Mouse (Mus musculus): Measurements from ENCODE around the gene Gm16253.

Gene Gm16253

DNA sequence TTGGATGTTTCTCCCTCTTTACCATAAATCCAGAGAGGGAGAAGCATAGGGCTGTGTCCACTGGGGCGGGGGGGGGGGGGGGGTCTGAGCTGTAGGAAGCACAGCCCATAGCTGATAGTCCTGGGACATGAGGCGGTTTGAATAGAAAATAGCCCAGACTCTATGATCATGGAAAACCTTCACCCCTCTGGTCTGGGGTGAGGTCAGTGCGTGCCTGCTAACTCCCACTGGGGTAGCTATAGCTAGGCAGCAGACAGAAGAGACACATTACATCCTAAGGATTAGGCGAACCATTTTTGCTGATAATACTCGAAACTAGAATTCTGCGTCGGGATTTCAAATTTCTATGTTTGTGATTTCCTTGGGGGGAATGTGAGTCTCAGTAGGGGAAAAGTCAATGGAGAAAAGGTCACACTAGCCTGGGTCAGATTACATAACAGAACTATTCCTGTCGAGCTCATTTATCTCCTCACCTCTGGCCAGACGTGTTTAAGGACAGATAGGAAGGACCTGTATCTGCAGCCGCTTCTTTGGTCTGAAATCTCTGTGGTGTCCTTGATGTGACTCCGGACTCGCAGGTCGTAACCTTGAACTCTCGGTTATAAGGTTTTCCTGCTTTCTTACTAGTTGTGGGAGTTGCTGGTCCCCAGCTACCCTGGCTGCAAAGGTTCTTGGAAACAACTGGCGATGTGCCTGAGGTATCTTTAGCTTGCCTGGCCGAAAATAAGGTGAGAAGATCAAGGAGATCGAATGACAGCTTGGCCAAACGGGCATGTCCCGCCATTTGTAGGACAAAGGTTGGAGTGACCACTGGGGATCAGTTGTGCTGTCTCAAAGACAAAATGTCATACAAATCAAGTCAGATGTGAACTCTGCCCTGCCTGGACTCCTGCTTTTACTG lies 2.9 kb upstream of the Gm16253 start:
- no peak for DNase-seq (ENCODE audit: low spot score in 2 of 2)

DNA sequence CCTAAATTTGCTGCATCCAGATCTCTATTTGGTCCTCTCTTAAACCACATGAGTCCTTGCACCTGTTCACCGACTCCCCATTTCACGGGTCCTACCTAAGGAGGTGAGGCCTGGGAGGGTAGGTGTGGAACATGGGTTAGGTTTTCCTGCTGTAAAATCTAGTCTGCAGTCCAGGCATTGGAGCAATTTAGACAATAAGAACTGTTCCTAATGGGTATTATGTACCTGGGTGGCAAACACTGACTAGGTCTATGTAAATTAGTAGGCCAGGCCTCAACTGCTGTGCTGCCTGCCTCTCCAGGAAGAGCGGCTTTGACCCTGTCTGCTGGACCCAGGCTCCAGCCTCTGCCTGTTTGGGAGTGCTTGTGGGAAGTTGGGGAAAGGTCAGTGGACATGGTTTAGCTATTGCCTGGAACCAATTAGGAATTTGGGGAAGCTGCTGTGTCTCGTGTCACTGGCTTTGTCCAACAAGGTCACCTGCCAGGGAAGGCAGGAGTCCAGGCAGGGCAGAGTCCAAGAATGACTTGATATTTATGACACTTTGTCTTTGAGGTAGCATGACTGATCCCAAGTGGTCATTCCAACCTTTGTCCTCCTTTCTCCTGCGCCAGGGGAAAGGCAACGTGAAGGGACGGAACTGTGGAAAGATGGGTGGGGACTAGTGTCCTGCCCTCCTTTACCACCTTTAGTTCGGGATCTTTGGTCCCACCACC lies 1.4 kb upstream of the Gm16253 start:
- DNase-seq (ENCODE audit: low spot score in 2 of 2) = no peak

DNA sequence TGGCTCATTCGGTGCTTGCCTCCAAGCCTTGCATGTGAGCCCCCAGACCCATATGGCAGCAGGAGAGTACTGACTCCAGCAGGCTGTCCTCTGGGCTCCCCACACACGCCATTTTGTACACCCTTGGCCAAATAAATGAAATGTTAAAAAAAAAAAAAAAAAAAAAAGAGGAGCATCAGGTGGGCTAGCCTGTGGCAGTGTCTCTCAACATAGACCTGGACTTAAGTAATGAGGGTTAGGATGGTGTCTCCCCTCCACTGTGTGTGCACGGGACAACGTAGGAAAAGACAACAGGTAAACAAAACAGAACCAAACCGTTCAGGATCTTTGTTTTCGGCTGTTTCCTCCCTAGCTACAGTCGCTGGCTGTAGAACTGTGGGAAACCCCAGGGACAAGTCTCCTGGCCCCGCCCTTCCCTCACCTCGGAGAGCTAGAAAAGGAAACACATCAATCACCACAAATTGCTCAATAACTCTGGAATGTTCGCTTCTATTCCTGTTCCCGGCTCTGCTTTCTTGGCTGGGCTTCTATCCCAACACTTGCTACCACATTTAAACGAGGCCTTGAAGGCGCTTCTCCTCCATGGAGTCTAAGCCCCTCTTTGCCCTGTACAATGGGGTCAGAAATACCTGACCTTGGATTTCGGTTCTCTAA lies 652 bp upstream of the Gm16253 start:
- DNase-seq (ENCODE audit: low spot score in 2 of 2) = no peak

DNA sequence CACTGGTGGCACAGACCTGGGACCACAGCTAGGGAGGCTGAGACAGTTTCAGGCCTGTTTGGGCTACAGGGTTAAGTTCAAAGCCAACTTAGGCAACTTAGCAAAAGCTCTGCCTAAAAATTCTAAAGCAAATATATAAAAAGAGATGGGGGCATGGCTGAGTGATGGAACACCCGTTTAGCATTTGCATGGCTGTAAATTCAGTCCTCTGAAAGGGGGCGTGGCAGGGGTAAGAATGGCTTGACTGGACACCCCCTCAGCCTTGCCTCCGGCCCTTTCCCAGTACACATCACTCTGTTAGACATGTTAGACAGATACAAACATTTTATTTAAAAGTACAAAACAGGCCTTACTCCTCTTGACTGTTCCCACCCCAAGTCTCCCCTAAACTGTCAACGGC lies 782 bp downstream of the Gm16253 start:
- no peak for DNase-seq (ENCODE audit: low spot score in 2 of 2)

DNA sequence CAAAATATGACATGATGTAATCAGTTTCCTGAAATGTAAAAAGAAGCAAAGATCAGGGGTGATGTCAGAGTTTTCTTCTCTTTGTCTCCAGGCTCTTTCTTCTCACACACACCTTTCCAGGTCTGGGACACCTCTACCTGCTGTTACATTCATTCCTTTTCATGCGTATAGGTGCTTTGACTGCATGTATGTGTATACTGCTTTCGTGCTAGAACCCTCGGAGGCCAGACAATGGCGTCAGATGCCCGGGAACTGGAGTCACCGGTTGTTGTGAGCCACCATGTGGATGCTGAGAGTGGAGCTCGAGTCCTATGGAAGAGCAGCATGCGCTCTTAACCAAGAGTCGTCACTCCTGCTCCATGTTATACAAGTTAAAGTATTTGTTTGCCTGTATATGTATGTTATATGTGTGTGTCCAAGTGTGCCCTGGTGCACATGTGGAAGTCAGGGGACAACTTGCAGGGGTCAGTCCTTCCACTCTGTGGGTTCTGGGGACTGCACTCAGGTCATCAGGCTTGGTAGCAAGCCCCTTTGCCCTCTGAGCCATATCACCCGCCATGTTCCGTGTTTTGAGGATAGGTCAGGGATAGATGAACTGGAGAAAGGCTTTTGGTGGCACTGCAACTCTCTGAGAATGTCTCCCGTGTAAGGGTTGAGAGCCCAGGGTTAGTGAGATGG lies 1.9 kb downstream of the Gm16253 start:
- DNase-seq (ENCODE audit: low spot score in 2 of 2) = no peak

DNA sequence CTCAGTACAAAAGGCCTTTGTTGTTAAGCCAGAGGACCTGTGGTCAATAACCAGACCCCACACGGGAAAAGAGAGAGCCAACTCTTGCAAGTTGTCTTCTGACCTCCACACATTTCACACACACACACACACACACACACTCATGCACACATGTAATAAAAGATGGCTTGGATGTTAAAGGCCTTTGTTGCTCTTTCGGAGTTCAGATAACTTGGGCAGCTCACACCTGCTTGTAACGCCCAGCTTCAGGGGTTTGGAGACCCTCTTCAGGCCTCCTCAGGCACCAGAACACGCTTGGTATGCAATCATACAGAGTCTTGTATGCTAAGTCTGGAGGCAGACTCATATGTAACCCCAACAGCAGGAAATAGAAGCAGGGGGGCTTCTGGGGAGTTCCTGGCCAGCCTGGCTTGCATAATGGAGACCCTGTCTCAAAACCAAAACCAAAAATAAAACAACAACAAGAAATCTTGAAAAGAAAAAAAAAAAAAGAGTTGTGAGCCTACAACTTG lies 2.5 kb downstream of the Gm16253 start:
- DNase-seq (ENCODE audit: low spot score in 2 of 2) = no peak

DNA sequence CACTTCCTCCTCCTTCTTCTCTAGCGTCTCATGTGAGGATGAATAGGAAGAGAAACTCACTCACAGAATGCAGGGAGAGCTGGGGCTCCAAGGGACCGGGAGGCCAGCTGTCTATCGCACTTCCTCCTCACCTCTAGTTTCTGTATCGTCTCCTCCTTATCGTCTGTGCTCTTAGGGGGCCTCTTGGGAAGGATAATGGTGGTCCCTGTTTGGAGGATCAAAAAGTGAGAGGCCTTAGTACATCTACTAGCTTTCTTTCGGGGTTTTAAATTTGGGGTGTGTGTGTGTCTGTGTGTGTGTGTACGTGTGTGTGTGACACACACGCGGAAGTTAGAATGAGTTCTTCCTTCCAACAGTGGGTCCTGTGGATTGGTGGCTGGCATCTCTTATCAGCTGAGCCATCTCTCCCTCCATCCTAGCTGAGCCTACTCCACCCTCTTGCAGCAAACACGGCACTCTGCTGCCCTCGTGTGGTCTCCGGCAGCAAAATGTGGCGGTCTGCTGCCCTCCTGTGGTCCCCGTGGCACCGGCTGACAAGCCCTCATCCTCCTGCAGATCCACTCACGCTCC lies 3.2 kb downstream of the Gm16253 start:
- peak; percentile 92 to 94 for DNase-seq (ENCODE audit: low spot score in 2 of 2)

DNA sequence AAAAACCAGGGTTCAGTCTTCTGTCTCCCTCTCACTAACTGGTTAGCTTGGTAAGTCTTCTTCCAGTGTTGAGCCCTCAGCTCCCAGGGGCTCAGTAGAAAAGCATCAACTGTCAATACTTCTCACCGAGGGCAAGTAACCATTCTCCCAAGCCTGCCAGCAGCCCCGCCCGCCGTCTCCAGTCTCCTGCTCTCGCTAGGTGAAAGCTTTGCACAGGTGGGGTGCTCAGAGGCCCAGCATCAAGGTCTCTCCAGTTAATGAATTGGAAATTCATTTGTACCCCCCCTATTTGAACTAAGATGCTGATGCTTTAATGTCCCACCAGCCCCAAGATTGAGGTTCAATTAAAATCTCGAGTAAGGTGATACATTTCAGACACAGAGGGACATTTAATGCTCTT lies 4.4 kb downstream of the Gm16253 start:
- no peak for DNase-seq (ENCODE audit: low spot score in 2 of 2)

DNA sequence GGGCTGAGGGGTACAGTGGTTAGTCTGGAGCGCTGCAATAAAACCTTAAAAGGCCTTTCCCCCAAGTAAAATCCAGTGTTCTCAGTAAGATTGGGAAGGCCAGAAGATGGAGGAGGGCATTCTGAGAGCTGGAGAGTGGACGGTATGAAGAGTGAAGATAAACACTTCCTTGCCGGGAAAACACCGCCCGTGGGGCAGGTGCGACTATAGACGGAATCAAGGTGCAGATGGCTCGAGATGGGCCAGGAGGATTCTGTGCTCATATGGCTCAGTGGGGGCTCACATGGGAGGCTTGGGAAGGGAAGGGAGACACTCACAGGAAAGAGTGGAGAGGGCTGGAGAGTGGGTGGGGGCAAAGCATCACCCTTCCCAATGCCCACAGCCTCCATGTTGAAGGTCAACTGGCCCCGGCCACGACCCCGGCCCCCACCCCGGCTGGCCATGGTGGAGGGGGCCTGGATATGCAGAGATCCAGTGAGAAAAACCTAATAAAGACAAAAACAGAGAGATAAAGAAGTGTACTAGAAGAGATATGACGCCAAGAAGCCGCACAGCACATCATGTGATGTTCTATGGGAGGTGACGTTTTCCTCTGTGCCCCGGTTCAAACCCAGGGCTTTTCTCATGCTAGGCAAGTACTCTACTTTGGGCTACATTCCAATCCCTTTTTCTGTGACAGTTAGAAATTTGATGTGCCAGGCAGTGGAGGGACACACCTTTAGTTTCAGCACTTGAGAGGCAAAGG lies 5.2 kb downstream of the Gm16253 start:
- DNase-seq (ENCODE audit: low spot score in 2 of 2) = no peak

DNA sequence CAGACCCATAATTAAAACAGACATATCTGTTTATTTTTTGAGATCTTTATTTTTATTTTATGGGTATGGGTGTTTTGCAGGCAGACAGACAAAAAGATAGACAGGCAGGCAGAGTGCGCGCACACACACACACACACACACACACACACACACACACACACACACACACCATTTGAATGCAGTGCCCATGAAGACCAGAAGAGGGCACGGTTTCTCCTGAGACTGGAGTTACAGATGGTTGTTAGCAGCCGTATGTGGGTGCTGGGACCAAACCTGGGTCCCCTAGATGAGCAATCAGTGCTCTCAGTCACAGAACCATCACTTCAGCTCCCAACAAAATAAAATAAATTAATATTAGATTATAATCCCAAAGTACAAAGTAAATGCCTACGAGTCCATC lies 6.6 kb downstream of the Gm16253 start:
- DNase-seq (ENCODE audit: low spot score in 2 of 2) = no peak

DNA sequence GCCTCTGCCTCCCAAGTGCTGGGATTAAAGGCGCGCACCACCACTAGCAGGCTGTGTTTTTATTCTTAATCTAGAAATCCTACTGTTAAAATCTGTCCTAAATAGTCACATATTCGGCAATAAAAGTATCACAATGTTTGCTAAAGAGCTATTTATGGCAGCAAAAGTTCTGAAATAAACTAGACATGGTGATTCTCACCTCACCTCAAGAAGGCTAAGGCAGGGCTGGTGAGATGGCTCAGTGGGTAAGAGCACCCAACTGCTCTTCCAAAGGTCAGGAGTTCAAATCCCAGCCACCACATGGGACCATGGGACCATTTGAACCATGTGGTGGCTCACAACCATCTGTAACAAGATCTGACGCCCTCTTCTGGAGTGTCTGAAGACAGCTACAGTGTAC lies 13.9 kb downstream of the Gm16253 start:
- DNase-seq (ENCODE audit: low spot score in 2 of 2) = no peak

DNA sequence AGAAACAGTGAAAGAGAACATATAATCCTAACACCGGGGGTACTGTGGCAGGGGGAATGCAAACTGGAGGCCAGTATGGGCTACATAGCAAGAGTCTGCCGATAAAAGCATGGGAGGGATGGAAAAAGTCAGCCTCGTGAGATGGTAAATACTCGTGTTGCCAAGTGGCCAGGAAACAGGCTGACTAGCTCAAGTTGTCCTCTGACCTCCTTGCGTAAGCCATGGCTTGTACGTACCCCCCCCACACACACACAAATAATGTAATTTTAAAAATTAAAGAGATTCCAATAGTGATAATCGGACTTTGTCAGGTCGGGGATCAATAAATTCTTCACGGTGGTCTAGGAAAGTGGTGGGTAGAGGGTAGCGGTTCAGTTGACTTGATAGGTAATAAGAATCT lies 16.6 kb downstream of the Gm16253 start:
- DNase-seq (ENCODE audit: low spot score in 2 of 2) = no peak

DNA sequence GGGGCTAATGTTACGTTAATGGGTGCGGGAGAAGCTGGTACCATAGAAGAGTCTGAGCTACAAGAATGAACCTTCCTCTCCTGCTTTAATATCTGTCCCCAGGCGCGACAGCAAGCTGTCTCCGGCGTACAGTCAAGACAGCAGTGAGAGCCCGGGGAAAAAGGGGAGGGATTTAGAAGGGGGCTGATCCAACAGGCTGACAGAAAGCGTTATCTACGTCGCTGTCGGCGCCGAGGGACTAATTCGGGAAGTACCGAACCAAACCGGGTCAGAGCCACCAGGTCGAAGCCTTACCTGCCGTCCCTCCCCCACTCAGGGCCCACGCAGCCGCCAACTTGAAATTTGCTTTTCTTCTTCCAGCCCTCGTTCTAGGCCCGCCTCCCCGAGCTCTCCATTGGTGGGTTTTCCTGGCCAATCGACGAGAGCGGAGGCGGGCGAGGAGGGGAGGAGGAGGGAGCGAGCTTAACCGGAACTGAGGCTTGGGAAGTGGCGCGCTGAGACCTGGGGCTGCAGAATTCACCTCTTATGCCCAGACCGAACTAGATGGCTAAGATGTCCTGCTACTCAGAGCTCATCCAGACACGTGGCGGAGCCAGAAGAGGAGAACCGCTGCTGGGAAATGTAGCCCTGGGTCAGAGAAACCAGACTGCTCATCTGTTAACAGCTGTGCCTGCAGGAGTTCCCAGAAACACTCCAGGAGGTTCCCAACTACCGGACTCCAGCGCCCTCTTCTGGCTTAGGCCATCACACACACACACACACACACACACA lies 17.2 kb downstream of the Gm16253 start, which contains the start of gene Polr3gl:
Gene Polr3gl (minus strand): TSS at position 392 of the 771 bp plus-strand sequence.
- peak; percentile 95 for DNase-seq (ENCODE audit: low spot score in 2 of 2)

DNA sequence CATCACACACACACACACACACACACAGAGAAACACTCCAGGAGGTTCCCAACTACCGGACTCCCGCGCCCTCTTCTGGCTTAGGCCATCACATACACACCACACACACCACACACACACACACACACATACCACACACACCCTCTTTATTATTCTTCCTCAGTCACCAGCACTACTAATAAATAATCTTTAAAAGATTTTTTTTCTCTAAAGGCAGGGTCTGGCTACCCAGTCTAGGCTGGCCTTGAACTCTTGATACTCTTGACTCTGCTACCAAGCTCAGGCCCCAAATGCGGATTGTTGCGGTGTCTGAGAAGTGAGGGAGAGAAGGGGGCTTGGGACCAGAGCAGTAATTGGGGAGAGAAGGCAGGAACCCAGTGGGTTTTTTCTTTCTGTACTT lies 18.1 kb downstream of the Gm16253 start:
- DNase-seq (ENCODE audit: low spot score in 2 of 2) = no peak

DNA sequence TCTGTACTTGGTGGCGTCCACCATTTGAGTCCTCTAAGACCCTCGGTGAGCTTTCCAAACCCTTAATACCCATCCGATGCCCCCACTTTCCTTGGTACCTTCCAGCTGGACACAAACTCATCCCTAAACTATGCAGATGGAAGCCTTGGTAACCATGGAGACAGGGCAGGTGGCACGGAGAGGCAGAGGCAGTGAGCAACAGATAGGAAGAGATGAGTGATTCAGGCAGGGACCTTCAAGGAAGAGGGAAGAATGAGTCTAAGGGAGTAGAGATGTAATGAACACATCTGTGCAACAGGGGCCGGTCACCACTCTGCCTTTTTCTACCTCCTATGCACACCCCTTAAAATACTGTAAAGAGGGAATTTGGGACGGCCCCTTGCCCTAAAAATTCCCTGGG lies 18.9 kb downstream of the Gm16253 start:
- peak in 1 of 2 experiments; percentile 59 for DNase-seq (ENCODE audit: low spot score in 2 of 2)

DNA sequence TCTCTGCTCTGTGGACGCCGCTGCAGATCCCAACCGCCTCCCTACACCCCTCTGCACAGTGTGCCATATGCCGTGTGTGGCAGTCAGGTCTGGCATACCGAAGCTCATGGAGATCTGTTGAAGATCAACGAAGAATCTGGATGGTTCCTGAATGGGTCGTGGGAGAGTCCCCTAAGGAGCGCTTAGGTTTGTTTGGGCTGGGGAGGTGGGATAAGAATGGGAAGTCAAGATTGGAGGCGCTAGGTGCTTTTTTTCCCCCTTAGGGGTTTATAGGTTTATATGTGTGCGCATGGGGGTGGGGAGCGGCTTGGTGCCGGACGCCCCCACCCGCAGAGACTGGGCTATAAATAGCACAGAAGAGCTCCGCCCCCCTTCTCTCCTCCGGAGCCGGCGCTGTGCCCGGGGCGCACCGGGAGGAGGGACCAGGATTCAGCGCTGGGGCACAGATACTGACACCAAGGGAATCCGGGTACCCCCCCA lies 19.5 kb downstream of the Gm16253 start, which contains the start of gene Ankrd34a:
Gene Ankrd34a (plus strand): TSS at position 409 of the 480 bp plus-strand sequence.
- peak; percentile 83 to 88 for DNase-seq (ENCODE audit: low spot score in 2 of 2)

DNA sequence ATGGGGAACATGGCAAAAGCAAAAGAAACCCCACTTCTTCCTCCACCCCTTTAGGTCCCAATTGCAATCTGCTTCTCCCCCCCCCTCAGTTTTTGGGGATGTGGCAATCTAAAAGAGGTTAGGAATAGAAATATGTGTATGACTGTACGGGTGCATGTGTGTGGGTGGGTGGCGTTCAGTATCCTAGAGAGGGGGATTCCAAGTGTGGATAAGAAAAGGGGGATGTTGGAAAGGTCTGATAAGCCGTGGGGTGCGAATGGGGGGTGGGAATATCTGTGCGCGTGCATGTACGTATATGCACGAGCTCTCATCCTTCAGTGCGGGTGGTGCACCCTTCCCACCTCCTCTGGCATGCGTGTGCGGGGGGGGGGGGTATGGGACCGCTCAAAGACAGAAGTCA lies 20.1 kb downstream of the Gm16253 start:
- peak in 1 of 2 experiments; percentile 39 for DNase-seq (ENCODE audit: low spot score in 2 of 2)

DNA sequence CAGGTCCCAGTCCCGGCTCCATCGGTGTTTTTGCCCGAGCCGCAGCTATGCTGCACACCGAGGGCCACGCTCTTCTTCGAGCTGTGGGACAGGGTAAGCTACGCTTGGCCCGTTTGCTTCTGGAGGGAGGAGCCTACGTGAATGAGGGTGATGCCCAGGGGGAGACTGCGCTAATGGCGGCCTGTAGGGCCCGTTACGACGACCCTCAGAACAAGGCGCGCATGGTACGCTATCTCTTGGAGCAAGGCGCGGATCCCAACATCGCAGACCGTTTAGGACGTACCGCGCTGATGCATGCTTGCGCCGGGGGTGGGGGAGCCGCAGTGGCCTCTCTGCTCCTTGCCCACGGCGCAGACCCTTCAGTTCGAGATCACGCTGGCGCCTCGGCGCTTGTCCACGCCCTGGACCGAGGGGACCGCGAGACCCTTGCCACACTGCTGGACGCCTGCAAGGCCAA lies 20.7 kb downstream of the Gm16253 start:
- peak in 1 of 2 experiments; percentile 53 for DNase-seq (ENCODE audit: low spot score in 2 of 2)
